Mouse (Mus musculus) neural tube, embryonic 14.5 days (tissue): ENCODE data around the gene Olfr1417. TPM values are rescaled to one million over a fixed set of nuclear protein-coding genes. Genes with fewer than 3 reads are reported as not detected.

Experiments used
- ATAC-seq: fragments of 200-750 bp; cut with Nextera tagmentation; 2 replicates; pipeline ENCODE4 v1.8.0; 2017; ENCODE audit warnings: low read depth, mild to moderate bottlenecking, moderate TSS enrichment, moderate library complexity
- H3K27ac ChIP-seq: fragments of 300-500 bp; sonication (generic); 2 replicates; pipeline ENCODE4 v1.5.1; 2014; ENCODE audit warnings: low read depth, mild to moderate bottlenecking, control low read depth, low read length, moderate library complexity, mixed read lengths
- H3K27me3 ChIP-seq: fragments of 300-500 bp; sonication (generic); 2 replicates; pipeline ENCODE4 v1.6.1; 2014; ENCODE audit warnings: low read length; ENCODE audit not compliant: control insufficient read depth, insufficient read depth
- H3K36me3 ChIP-seq: fragments of 300-500 bp; sonication (generic); 2 replicates; pipeline ENCODE4 v1.6.1; 2014; ENCODE audit warnings: low read length, mixed read lengths; ENCODE audit not compliant: control insufficient read depth, insufficient read depth
- H3K4me1 ChIP-seq: fragments of 300-500 bp; sonication (generic); 2 replicates; pipeline ENCODE4 v1.6.1; 2014; ENCODE audit warnings: low read length; ENCODE audit not compliant: control insufficient read depth, insufficient read depth
- H3K4me2 ChIP-seq: fragments of 300-500 bp; sonication (generic); 2 replicates; pipeline ENCODE4 v1.6.1; 2014; ENCODE audit warnings: mild to moderate bottlenecking, low read depth, low read length, control low read depth
- H3K4me3 ChIP-seq: fragments of 300-500 bp; sonication (generic); 2 replicates; pipeline ENCODE4 v1.5.1; 2014; ENCODE audit warnings: low read depth, low read length, control low read depth, mixed read lengths
- H3K9ac ChIP-seq: fragments of 300-500 bp; sonication (generic); replicated peaks from 2 replicates; pipeline ENCODE4 v1.6.1; 2014; ENCODE audit warnings: low read depth, mild to moderate bottlenecking, control low read depth, low read length, mixed read lengths
- H3K9me3 ChIP-seq: fragments of 300-500 bp; sonication (generic); 2 replicates; pipeline ENCODE4 v1.6.1; 2016; ENCODE audit warnings: low read length; ENCODE audit not compliant: control insufficient read depth
- WGBS: fragments of 180-500 bp; shearing (Covaris S2); extraction: QIAGEN DNeasy Blood & Tissue Kit; methylation state at CpG from one replicate; pipeline ENCODE4 v1.1.7; 2014; 5-methylcytosine and 5-hydroxymethylcytosine counted together
- polyA plus RNA-seq: library from polyadenylated mRNA; unstranded; fragments of >200 nt; fragmentation: Nextera tagmentation; extraction: Ambion mirVana; gene quantifications from 2 replicates; pipeline ENCODE4 v1.2.1, GENCODE M21; 2014

The Olfr1417 gene
- polyA plus RNA-seq, 1 experiment from 2014 or later, result 0.15 TPM

DNA sequence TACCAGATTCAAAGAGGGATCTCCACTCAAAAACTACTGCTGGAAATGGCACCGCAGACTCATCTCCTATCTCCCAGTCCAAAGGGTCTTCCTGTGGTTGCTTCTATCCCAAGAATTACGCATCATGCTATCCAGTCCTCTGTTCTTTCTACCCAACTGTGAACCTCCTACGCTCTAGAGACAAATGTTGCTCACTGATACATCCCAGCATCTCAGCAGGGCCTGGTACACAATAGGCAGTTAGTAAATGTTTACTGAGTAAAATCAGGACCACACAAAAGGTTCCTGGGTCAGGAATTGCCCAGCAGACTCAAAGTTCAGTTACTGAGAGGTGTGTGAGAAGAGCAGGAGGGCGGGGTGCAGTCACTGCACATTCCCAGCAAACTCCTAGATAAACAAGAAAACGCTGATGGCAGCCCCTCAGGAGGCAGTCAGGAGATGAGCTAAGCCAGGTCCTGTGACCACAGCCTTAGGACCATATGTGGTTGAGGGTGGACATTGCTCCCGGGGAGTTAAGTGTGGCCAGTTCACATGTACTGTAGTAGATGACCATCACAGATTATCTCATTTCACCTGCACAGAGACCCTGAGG is 24.2 kb downstream of the Olfr1417 start:
- Histone ChIP-seq H3K4me1 (peaks cover 5% of the 10 kb centered on the region; the same call in 1 of the 2 replicates), H3K36me3 (no peaks in the 10 kb centered on the region), H3K9me3 (no peaks in the 10 kb centered on the region), H3K4me2 (no peak overlapping the region), H3K9ac (no peak overlapping the region), H3K27ac (no peak overlapping the region), H3K27me3 (peaks cover 16% of the 10 kb centered on the region), H3K4me3 (no peak overlapping the region)
- no peak for ATAC-seq
- 77% methylated on average over 6 of the region's 6 CpGs for WGBS

GRCm38 (mm10) chr19:11813649-11814048 is 25.4 kb downstream of the Olfr1417 start:
- Histone ChIP-seq H3K36me3 (no peaks in the 10 kb centered on the region), H3K4me2 (no peak overlapping the region), H3K4me3 (no peak overlapping the region), H3K4me1 (no peaks in the 10 kb centered on the region), H3K9ac (no peak overlapping the region), H3K9me3 (no peaks in the 10 kb centered on the region), H3K27me3 (peaks cover 14% of the 10 kb centered on the region), H3K27ac (no peak overlapping the region)
- no peak for ATAC-seq
- 21% methylated on average over 8 of the region's 8 CpGs for WGBS

DNA sequence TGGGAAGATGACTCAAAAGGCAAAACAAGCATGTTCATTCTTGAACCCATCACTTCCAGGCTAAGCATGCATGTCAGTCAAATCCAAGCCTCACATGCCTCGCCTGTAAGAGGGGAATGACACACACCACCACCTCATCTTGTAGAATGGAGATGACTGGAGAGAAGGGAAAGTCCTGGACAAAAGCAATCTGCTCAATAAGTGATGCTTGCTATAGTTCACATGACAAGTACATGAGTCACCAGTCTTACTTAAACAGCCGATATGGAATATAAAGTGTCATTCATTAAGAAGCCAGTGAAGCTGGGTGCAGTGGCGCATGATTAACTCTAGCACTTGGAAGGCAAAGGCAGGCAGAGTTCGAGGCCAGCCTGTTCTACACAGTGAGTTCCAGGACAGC is 25.9 kb downstream of the Olfr1417 start:
- ATAC-seq, result no peak
- no peak overlapping the region for H3K4me3 ChIP-seq
- no peaks in the 10 kb centered on the region for H3K9me3 ChIP-seq
- no peaks in the 10 kb centered on the region for H3K4me1 ChIP-seq
- H3K27me3 ChIP-seq, result peaks cover 10% of the 10 kb centered on the region
- H3K4me2 ChIP-seq, result no peak overlapping the region
- H3K36me3 ChIP-seq, result no peaks in the 10 kb centered on the region
- WGBS, result 84% methylated on average over 4 of the region's 4 CpGs
- H3K27ac ChIP-seq, result no peak overlapping the region
- no peak overlapping the region for H3K9ac ChIP-seq

GRCm38 (mm10) chr19:11811688-11812365 is 27.2 kb downstream of the Olfr1417 start:
- Histone ChIP-seq H3K27ac (no peak overlapping the region), H3K4me1 (no peaks in the 10 kb centered on the region), H3K9ac (no peak overlapping the region), H3K4me2 (no peak overlapping the region), H3K27me3 (0 out of 2 replicates have a peak, but pooled peaks cover 4% of the 10 kb centered on the region), H3K36me3 (no peaks in the 10 kb centered on the region), H3K9me3 (no peaks in the 10 kb centered on the region), H3K4me3 (no peak overlapping the region)
- 49% methylated on average over 5 of the region's 5 CpGs for WGBS
- peak; percentile 90 for ATAC-seq

DNA sequence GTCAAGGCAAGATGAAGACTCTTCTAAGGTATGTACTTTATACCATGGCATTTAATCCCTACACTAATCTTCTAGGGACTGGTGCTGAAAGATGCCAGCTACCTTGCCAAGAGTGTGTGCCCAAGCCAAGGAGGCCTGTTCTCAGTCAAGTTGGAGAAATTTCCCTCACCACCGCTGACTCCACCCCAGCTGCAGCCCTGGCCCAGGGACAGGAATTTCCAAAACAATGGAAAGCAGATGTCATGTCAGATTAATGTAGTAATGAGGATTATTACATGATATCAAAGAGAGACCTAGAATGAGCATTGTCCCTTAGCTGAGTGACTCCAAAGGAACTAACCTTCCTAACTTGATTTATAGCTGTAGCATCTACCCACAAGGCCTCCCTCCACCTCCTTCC is 28.2 kb downstream of the Olfr1417 start:
- no peaks in the 10 kb centered on the region for H3K36me3 ChIP-seq
- no peaks in the 10 kb centered on the region for H3K9me3 ChIP-seq
- no peak for ATAC-seq
- H3K27me3 ChIP-seq, result no peaks in the 10 kb centered on the region
- H3K27ac ChIP-seq, result no peak overlapping the region
- no peaks in the 10 kb centered on the region for H3K4me1 ChIP-seq
- 86% methylated on average over 1 of the region's 1 CpGs for WGBS
- H3K4me3 ChIP-seq, result no peak overlapping the region
- H3K4me2 ChIP-seq, result no peak overlapping the region
- no peak overlapping the region for H3K9ac ChIP-seq

DNA sequence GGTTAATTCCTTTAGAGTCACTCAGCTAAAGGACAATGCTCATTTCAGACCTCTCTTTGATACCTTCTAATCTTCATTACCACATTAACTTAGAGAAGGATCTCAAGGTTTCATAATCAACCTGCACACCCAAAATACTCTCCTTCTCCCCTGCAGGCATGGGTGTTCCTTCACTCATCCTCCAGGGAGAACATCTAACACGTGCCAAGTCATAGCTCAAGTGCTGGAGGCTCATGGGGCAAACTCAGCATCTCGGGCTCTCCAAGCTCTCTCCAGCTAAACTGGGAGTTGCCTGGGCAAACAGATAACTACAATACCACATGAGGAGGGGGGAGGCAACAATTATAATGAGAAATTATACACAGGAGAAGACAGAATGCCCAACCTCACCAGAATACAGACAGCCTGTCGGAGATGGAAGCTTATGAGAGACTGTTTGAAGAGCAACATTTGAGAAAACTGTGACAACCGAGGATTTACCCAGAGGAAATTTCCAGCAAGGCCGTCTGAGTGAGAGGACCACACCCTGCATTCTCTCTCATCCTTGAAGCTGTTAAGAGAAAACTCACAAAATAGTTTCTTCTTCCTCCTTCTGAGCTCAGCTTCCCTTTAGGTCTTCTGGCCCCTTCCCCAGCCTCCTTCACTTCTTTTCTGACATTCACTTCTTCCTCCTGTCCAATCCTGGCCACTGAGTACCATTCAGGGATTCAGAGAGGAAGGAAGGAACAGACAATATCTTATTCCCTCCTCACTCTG is 28.8 kb downstream of the Olfr1417 start:
- Histone ChIP-seq H3K4me2 (no peak overlapping the region), H3K9me3 (no peaks in the 10 kb centered on the region), H3K36me3 (no peaks in the 10 kb centered on the region), H3K9ac (no peak overlapping the region), H3K27me3 (no peaks in the 10 kb centered on the region), H3K4me3 (no peak overlapping the region), H3K4me1 (no peaks in the 10 kb centered on the region), H3K27ac (no peak overlapping the region)
- 84% methylated on average over 5 of the region's 5 CpGs for WGBS
- no peak for ATAC-seq

DNA sequence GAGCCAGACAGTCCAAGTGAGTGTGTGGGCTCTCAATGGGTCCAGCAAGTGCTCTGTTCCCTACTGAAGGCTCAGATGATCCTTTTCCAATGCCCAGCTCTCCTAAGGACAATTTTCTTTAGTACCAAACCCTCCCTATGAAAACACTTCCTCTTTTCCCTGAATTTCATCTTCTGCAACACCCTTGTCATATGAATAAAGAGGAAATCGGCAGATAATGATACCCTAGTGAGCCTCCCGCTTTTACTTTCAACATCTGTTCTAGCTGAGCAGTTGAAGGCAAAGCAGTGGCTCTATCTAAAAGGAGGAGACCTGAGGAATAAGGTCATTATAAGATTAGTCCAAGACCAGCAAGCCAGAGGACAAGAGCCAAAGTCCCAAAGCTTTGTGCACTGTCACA is 30.6 kb downstream of the Olfr1417 start:
- H3K4me2 ChIP-seq, result no peak overlapping the region
- ATAC-seq, result no peak
- no peaks in the 10 kb centered on the region for H3K4me1 ChIP-seq
- no peak overlapping the region for H3K4me3 ChIP-seq
- no peaks in the 10 kb centered on the region for H3K36me3 ChIP-seq
- H3K27ac ChIP-seq, result no peak overlapping the region
- H3K9me3 ChIP-seq, result no peaks in the 10 kb centered on the region
- no peaks in the 10 kb centered on the region for H3K27me3 ChIP-seq
- WGBS, result 96% methylated on average over 2 of the region's 2 CpGs
- H3K9ac ChIP-seq, result no peak overlapping the region

DNA sequence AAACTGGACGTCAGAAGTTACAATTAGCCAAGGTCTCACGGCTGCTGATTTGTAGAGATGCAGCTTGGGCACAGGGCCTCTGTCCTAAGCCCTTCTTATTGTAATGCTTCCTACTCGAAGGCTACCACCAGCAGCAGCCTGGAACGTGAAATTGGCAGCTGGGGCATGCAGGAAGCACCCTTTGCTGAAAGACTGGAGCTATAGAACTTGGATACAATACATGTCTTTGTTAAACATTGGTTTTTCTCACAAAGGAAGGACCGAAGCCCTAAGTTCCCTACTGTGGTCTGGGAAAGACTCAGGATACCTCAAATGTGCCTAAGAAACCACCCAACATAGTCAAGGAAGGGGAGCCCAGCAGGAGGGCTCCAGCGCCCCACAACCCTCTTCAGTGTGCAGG is 31.2 kb downstream of the Olfr1417 start:
- H3K4me2 ChIP-seq, result no peak overlapping the region
- ATAC-seq, result no peak
- H3K36me3 ChIP-seq, result no peaks in the 10 kb centered on the region
- H3K9ac ChIP-seq, result no peak overlapping the region
- no peaks in the 10 kb centered on the region for H3K4me1 ChIP-seq
- H3K27ac ChIP-seq, result no peak overlapping the region
- H3K27me3 ChIP-seq, result no peaks in the 10 kb centered on the region
- H3K4me3 ChIP-seq, result no peak overlapping the region
- H3K9me3 ChIP-seq, result no peaks in the 10 kb centered on the region
- 39% methylated on average over 6 of the region's 6 CpGs for WGBS

- H3K27me3 ChIP-seq, result no peaks in the 10 kb centered on the region
- no peak overlapping the region for H3K9ac ChIP-seq
- H3K4me2 ChIP-seq, result no peak overlapping the region
- no peaks in the 10 kb centered on the region for H3K9me3 ChIP-seq
- no peak for ATAC-seq
- WGBS, result 88% methylated on average over 2 of the region's 2 CpGs
- no peak overlapping the region for H3K27ac ChIP-seq
- H3K4me3 ChIP-seq, result no peak overlapping the region
- H3K36me3 ChIP-seq, result no peaks in the 10 kb centered on the region
- H3K4me1 ChIP-seq, result no peaks in the 10 kb centered on the region
These were observed 31.8 kb downstream of the Olfr1417 start for GRCm38 (mm10) chr19:11807251-11807650.
